Mouse (Mus musculus): Measurements from ENCODE around the gene Rap1b.
A peak's percentile ranks its signal among the peaks of the same experiment; 100 is the strongest.

Rap1b gene

DNA sequence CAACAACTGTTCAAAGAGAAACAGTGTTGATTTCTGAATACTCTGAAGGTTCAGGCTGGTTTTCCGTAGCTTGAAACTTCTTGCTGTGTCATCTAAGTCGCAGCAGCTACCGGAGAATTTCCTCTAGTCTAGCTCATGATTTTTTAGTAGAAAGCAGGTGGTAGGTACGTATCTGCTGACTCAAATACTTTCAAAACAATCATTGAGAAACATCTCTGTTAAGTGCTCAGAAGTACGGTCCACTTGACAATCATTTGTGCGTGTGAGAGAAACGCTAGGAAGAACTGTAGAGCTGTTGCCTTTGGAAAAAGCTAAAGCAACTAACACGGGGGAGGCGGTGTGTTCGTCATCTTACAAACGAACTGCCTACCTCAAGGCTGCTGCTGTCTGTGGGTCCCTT lies 14.0 kb upstream of the Rap1b start:
- DNase-seq (ENCODE audit: extremely low read depth, low read depth): no peak

DNA sequence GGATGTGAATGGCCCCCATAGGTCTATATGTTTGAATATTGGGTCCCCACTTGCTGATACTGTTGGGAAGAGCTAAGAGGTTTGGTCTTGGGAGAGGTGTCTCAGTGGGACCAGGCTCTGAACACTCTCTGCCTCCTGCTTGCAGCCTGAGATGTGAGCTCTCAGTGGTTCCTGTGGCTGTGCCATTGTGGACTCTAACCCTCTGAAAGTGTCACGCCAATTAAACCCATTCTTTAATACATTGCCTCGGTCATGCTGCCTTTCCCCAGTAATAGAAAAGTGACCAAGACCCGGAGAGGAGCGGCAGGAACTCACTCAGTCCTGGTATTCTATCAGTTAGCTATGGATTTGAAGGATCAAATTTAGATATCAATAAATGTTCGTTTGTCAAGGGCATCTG lies 12.4 kb upstream of the Rap1b start:
- no peak for DNase-seq (ENCODE audit: extremely low read depth, low read depth)

DNA sequence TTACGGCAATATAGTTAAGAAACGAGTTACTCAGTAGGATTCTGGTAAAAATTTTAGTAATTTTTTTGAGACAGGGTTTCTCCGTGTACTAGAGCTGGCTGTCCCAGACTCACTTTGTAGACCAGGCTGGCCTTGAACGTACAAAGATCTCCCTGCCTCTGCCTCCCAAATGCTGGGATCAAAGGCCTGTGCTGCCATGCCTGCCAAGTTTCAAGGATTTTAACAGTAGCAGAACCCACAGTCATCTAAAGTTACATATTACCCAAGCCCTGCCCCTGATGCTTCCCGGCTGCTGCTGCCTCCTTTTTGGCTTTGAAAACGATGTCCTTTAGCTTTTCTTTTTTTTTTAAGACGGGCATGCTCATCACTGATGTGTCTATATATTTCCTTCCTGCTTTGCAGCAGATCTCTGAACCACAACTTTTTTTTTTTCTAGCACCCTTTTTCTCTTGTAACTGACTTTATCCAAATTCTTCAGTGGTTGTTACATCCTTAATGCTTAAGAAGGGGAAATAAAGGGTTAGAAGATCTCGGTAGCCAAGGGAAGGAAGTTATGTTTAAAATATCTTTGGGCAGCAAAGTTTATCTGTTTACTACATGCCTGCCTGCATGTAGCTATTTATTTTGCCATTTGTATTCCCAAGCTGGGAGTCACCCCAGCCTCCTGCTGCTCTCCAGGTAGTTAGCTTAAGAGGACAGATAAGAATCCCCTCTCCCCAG lies 10.3 kb upstream of the Rap1b start:
- peak; percentile 81 for DNase-seq (ENCODE audit: extremely low read depth, low read depth)

DNA sequence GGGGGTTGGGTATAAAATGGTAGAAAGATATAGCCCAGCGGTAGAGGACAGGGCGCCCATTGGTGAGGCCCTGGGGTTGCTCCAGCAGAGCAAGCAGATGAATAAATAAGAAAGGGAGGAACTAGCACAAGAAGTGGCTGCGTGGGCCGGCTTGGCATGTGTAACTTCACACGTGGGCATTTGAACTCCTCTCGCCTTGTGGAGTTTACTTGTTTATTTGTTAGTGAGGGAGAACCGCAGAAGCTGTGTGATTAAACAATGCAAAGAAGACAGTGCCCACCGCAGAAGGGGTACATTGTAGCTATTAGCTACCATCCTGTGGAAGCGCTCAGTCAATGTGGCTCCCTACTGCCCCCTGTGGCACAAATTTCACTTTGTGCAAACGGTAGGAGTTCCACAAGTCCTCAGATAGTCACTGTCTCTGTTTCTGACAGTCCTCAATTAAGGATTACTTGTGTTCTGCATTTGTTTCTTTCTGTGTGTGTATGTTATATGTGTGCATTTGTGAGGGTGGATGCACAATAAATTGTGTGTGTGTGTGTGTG lies 6.9 kb upstream of the Rap1b start:
- no peak for DNase-seq (ENCODE audit: extremely low read depth, low read depth)

DNA sequence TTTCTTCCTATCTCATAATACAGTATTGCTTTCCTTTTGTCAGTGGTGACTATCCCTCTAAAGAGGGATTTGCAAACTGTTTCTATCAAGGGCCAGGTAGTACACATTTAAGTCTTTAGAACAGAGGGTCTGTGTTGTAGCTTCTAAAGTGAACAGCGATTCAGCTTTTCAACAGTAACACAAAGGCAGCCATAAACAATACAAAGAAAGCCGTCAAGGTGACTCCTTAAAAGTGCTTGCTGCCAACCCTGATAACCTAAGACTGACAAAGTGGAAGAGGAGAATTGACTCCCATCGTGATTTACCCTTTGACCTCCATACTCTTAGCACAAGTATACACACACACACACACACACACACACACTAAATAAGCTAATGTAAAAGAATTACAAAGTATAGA lies 3.1 kb upstream of the Rap1b start:
- DNase-seq (ENCODE audit: extremely low read depth, low read depth): no peak

DNA sequence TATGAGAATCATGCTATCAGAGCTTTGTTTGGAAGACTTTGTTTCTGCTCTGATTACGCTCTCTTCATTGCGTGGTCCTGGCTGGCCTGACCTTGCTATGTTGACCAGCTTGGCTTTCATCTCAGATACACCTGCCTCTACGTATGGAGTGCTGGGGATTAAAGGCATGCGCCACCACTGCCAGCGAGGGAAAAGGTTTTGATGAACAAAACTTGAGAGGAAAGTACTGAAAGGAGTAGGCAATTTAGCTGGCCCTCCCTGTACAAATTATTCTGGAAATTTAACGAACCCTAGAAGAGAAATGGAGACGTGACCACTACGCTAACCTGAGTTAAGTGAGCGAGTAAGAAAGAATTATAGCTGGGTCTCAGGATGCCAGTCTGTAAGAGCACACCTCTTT lies 961 bp upstream of the Rap1b start:
- no peak for DNase-seq (ENCODE audit: extremely low read depth, low read depth)

DNA sequence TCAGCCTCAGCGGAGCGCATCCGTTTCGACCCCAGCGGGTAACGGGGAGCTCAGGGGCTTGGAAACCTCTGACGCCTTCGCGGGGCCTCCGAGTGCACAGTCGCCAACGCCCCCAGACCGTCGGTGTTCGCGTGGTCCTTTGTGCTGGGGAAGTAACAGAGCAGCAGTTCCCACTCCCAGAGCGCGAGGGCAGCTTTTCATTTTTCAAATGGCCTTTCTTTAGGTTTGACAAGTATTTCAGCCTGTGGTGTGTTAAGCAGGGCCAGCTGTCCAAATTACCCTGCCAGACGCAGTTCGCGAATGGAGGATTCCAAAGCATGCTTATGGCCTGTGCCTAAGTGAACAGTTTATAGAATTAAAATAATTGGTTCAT lies 411 bp upstream of the Rap1b start:
- DNase-seq (ENCODE audit: extremely low read depth, low read depth): peak; percentile 52

DNA sequence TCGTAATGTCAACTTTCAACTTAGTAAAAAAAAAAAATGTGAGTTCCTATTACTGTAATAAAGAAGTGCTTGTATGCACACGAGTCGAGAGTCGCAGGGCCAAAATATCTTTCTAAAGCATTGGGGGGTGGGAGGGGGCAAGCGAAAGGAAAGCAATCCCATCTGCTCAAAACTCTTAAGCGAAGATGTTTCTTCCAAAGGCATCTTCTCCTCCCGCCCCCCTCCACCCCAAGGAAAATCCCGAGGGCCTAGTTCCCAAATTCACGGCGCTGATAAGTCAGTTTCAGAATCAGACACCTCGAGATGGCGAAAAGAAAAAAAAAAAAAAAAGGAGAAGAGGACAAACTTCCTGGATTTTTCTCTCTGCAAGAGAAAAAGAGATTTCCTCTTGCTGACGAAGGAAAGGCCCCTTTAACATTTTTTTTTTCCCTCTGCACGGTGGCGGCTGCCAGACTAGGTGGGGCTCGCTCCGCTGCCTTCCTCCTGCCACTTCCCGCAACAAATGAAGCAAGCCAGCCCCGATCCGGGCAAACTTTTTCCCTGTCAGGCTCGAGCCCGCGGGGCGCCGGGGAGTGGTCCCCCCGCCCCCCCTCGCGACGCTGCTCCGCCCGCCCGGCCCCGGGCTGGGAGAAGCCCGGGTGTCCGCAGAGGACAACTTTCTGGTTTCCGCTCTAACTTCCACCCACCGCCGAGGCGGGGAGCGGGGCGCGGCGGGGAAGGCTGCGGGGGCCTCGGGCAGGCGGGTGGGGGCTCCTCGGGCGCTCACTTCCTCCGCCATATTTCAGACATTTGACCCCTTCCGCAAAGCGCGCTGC lies 846 bp downstream of the Rap1b start:
- DNase-seq (ENCODE audit: extremely low read depth, low read depth): peak; percentile 41

DNA sequence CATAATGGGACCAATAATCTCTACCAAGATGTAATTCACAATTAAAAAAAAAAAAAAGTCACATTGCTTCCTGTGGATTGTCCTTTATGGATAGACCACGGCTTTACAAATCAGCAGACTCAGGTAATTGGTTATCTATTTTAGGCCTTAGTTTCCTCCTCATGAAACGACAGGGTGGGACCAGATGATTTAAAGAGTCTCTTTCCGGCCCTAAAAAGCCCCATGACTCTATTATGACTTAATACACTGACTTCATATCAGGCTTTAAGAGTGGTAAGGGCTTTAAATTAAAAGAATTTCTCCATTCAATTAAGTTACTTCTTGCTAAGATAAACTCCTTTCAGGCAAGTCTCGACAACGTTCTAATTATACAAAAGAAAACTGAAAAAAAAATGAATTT lies 1.6 kb downstream of the Rap1b start:
- peak; percentile 39 for DNase-seq (ENCODE audit: extremely low read depth, low read depth)

DNA sequence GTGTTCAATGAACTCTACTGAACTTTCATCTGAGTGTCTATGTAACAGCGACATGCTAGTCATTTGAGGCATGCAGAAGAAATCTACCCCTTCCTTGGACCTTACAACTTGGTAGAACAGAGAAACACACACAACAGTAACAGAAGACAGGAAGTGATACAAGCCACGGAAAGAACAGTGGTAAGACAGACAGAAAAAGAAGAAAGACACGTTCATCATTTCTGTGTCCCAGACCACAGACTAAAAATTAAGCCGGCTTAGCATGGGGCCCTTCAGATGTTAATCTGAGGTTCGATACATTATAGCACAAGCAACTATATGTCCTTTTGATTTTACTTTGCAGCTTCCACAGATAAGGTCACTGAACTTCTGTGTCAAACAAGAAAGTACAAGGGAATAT lies 2.1 kb downstream of the Rap1b start:
- DNase-seq (ENCODE audit: extremely low read depth, low read depth): no peak

DNA sequence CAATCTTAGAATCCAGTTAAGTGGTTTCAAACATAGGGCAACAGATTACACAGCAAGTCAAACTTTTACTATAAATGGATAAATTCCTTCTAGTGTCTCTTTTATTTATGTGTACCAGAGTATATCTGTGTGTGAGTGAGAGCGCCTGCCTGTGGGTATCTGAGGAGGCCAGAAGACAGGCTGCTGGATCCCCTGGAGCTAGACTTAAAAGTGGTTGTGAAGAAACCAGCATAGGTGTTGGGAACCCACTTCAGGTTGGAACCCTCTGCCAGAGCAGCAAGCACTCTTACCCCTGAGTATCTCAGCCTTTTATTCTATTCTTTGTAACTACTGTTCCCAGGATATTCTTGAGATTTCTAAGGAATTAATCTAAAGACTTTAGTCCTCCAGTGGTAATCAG lies 4.1 kb downstream of the Rap1b start:
- DNase-seq (ENCODE audit: extremely low read depth, low read depth): no peak

DNA sequence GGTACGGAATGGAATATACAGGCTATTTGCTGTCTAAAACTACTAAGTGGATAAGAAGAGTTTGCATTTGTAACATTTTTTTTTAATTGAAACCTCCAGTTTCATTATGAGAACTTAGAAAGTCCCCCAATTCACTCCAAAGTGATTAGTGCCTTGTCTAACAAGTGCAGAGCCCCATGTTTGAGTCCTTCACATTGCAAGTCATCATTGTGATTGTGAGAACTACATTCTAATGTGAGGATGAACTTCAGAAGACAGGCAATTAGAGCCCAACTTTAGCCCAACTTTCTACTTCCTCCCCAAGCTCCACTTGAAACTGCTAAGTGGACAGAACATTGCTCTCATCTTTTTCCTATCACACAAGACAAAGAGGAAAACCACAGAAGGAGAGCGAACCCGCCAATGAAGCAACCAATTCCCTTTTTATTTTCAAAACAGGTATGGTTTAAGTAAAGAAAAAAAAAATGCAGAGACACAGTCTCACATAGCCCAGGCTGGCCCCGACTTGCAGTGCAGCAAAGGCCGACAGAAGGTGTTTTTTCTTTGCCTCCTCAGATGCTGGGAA lies 5.3 kb downstream of the Rap1b start:
- DNase-seq (ENCODE audit: extremely low read depth, low read depth): peak; percentile 44

DNA sequence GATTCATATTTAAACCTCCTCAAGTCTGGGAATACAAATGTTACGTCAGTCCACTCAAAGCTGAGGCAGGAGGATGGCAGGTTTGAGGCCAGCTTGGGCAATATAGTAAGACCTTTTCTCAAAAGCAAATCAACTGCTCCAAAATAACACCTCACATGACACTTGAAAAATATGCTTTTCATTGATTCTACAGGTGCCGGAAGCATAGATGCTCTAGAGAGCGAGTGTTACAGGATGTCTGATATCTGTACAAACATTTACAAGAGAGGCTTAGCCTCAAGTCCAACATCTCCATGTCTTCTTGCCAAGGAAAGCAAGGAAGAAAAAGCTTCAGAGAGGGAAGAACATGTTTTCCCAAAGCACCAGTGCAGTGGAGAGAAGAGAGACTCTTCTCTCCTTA lies 6.1 kb downstream of the Rap1b start:
- DNase-seq (ENCODE audit: extremely low read depth, low read depth): no peak

DNA sequence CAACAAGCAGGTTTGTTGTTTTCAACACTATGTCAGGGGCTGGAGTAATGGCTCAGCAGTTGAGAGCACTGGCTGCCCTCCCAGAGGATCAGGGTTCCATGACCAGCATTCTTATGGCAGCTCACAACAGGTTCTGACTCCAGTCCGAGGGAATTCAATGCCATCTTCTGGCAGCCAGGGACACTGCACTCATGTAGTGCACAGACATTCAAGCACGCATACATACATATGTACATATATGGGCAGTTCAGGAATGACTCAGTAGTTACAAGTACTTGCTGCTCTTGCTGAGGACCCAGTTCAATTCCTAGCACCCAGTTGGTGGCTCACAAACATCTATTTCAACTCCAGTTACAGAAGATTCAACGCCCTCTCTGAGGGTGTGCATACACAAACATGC lies 6.9 kb downstream of the Rap1b start:
- DNase-seq (ENCODE audit: extremely low read depth, low read depth): no peak

DNA sequence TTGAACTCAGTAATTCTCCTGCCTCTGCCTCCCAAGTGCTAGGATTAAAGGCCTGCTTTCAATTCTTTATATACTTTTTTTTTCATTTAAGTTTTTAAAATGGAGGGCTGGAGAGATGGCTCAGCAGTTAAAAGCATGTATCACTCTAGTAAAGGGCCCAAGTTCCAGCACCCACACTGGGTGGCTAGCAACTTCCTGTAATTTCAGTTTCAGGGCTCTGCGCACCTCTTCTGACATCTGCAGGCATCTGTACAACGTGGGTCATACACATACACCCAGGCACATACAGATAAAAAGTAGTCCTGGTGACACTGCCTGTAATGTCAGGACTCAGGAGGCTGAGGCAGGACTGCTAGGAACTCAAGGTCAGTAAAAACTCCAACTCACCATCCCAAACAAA lies 9.5 kb downstream of the Rap1b start:
- no peak for DNase-seq (ENCODE audit: extremely low read depth, low read depth)

DNA sequence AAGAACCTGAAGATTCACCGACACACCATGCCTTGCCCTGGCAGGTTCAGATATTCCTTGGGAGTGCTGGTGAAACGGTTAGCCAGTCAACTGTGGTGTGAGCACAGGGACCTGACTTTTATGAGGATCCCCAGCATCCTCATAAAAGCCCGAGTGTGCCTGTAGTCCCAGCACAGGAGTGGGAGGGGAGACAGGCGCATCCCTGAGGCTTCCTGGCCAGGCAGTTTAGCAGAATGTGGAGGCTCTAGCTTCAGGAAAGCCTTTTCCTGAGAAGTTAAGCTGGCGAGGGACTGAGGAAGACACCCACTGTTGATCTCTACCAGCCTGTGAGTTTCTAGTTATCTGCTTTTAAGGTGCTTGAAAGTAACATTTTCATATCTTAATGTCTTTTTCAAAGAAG lies 10.4 kb downstream of the Rap1b start:
- DNase-seq (ENCODE audit: extremely low read depth, low read depth): no peak

DNA sequence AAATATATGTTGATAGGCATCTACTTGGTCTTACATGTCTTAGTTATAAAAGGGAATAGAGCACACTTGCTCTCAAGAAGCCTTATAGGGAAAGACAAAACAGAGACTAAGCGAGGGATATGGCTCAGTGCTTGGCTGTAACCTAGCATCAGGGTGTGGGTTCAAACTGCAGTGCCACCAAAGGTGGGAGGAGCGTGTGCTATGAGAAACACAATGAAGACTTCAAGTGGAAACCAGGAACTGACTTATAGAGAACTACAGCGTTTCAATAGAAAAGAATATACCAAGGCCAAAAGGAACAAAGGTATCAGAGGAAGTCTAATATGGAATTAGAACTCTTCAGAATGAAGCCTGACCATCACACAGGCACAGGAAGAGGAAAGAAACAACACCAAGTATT lies 15.0 kb downstream of the Rap1b start:
- no peak for DNase-seq (ENCODE audit: extremely low read depth, low read depth)

DNA sequence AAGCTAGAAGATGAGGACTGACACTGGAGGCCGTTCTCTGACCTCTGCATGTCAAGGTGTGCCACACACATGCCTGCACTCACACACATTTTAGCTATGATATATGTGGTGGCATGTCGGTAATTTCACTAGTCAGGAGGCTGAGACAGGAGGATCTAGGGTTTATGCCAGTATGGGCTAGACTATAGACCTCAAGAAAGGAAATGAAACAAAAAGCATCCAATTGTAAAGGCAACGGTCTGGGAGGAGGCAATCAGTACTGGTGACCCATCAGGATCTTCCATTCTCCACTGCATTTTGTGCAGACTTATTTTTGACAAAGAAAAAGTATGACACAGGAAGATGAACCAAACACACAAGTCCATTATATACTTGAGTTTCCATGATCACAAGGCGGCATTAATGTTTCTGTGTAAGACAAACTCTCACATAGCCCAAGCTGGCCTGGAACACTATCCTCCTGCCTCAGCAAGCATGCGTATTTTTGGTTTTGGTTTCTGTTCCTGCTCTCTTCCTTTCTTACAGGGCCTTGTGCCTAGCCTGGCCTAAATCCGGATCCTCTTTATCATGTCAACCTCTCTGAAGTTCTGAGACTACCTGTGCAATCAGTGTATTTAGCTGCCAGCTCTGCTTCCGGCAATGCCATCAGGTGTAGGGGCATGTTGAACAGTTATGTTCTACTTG lies 16.2 kb downstream of the Rap1b start:
- DNase-seq (ENCODE audit: extremely low read depth, low read depth): no peak

DNA sequence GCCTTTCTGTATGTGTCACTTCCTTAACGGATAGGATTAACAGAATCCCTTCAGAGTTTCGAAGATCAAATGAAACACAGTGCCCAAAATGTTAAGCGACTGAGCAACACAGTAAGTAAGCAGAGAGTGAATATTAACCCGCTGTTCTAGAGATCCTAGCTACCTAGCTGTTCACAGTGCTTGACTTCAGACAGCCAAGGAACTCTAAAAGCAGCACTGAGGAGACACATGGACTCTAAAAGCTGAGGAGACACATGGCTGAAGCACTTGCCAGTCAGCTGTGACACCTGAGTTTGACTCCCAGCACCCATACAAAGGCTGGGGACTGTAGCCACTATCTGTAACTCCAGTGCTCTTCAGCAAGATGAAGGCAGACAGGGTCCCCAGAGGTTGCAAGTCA lies 16.8 kb downstream of the Rap1b start:
- DNase-seq (ENCODE audit: extremely low read depth, low read depth): no peak

DNA sequence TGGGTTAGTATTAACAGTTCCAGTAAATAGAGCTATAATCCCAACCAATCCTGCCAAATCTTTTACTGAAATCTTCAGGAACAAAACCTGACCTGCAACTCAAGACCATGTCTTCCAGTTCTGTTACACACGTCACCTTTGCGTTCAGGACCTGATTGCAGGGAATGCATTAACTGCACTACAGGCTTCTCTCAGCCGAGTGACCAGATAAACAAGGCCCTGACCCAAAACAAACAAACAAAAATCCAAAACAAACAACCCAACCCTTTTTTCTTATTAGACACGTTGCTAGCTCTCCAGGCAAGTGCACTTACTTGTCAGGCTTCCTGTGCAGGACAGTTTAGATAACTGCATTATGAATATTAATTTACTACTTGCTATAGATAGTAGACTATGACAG lies 17.3 kb downstream of the Rap1b start:
- DNase-seq (ENCODE audit: extremely low read depth, low read depth): no peak

DNA sequence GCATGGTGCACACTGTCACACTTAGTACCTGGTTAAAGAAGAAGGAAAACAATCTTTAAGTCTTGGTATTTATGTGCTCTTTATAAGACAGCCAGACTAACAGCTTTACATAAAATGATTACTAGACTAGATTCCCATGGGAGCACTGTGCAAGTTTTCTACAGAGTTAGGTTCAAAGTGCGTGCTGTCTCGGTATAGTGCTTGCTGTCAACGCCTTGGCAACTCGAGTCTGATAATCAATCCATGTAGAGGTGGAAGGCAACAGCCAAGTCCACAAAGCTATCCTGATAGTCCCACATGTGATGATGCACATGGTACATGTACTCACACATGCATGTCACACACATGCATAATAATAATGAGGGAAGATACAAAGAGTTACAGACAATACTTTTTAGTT lies 21.2 kb downstream of the Rap1b start:
- no peak for DNase-seq (ENCODE audit: extremely low read depth, low read depth)

DNA sequence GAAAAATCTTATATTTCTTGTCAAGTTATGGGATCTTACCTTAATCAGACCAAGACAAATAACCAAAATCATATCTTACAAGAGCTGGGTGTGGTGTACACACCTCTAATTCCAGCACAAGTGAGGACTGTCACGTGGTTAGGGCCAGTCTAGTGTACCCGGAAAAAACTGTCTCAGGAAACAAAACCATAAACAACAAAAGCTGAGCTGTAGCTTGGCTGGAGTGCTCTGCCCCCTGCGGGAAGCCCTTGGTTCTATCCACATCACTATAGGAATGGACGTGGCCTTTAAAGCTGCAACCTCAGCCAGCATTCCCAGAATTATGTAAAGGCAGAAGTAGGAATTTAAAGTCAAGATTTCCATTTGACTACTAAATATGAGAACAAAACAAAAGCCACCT lies 21.7 kb downstream of the Rap1b start:
- no peak for DNase-seq (ENCODE audit: extremely low read depth, low read depth)
